Mouse (Mus musculus): ENCODE measurements at regions not wholly inside any gene's neighbourhood (a gene's known extent, or its start where the extent isn't known, plus 50 kb on each side); places are given as distances from the start of the nearest gene placed in this dataset.

- Histone ChIP-seq H3K4me3 (ENCODE audit: low read length) (no peak overlapping the region), H3K36me3 (ENCODE audit: control insufficient read depth, insufficient read depth, low read length) (no peaks in the 10 kb centered on the region), H3K27ac (ENCODE audit: low read length) (no peak overlapping the region), H3K9me3 (ENCODE audit: control insufficient read depth, low read length) (no peaks in the 10 kb centered on the region), H3K27me3 (replicated peaks; ENCODE audit: control insufficient read depth, insufficient read depth, low read length) (no peaks in the 10 kb centered on the region), H3K4me1 (ENCODE audit: control insufficient read depth, insufficient read depth, low read length) (peaks cover 3% of the 10 kb centered on the region; the same call in 1 of the 2 replicates), H3K4me2 (ENCODE audit: low read depth, low read length) (no peak overlapping the region), H3K9ac (ENCODE audit: low read depth, low read length) (no peak overlapping the region)
- WGBS: 27% methylated on average over 6 of the region's 6 CpGs
- no peak for ATAC-seq
Observed at GRCm38 (mm10) chr5:75467916-75468315, 106.8 kb upstream of the Kit start.

- Histone ChIP-seq H3K27me3 (replicated peaks; ENCODE audit: control insufficient read depth, insufficient read depth, low read length) (no peaks in the 10 kb centered on the region), H3K9ac (ENCODE audit: low read depth, low read length) (no peak overlapping the region), H3K36me3 (ENCODE audit: control insufficient read depth, insufficient read depth, low read length) (no peaks in the 10 kb centered on the region), H3K9me3 (ENCODE audit: control insufficient read depth, low read length) (no peaks in the 10 kb centered on the region), H3K4me1 (ENCODE audit: control insufficient read depth, insufficient read depth, low read length) (peaks cover 3% of the 10 kb centered on the region; the same call in 1 of the 2 replicates), H3K4me3 (ENCODE audit: low read length) (no peak overlapping the region), H3K4me2 (ENCODE audit: low read depth, low read length) (no peak overlapping the region), H3K27ac (ENCODE audit: low read length) (no peak overlapping the region)
- ATAC-seq: no peak
- 92% methylated on average over 8 of the region's 8 CpGs for WGBS
Observed at GRCm38 (mm10) chr5:75471010-75471409, 103.7 kb upstream of the Kit start.

- Histone ChIP-seq H3K4me3 (ENCODE audit: low read length) (no peak overlapping the region), H3K36me3 (ENCODE audit: control insufficient read depth, insufficient read depth, low read length) (no peaks in the 10 kb centered on the region), H3K27ac (ENCODE audit: low read length) (no peak overlapping the region), H3K4me2 (ENCODE audit: low read depth, low read length) (no peak overlapping the region), H3K9me3 (ENCODE audit: control insufficient read depth, low read length) (no peaks in the 10 kb centered on the region), H3K27me3 (replicated peaks; ENCODE audit: control insufficient read depth, insufficient read depth, low read length) (no peaks in the 10 kb centered on the region), H3K4me1 (ENCODE audit: control insufficient read depth, insufficient read depth, low read length) (peaks cover 3% of the 10 kb centered on the region; the same call in 1 of the 2 replicates), H3K9ac (ENCODE audit: low read depth, low read length) (no peak overlapping the region)
- ATAC-seq: no peak
- 38% methylated on average over 3 of the region's 3 CpGs for WGBS
Observed at GRCm38 (mm10) chr5:75472484-75472883, 102.2 kb upstream of the Kit start.

GRCm38 (mm10) chr5:75475414-75475813, 99.3 kb upstream of the Kit start:
- no peak for ATAC-seq
- Histone ChIP-seq H3K9ac (ENCODE audit: low read depth, low read length) (no peak overlapping the region), H3K9me3 (ENCODE audit: control insufficient read depth, low read length) (no peaks in the 10 kb centered on the region), H3K27me3 (replicated peaks; ENCODE audit: control insufficient read depth, insufficient read depth, low read length) (no peaks in the 10 kb centered on the region), H3K27ac (ENCODE audit: low read length) (no peak overlapping the region), H3K36me3 (ENCODE audit: control insufficient read depth, insufficient read depth, low read length) (no peaks in the 10 kb centered on the region), H3K4me1 (ENCODE audit: control insufficient read depth, insufficient read depth, low read length) (peaks cover 11% of the 10 kb centered on the region), H3K4me3 (ENCODE audit: low read length) (no peak overlapping the region), H3K4me2 (ENCODE audit: low read depth, low read length) (no peak overlapping the region)
- WGBS: 66% methylated on average over 4 of the region's 4 CpGs

- ATAC-seq: peak; percentile 62
- Histone ChIP-seq H3K4me2 (ENCODE audit: low read depth, low read length) (no peak overlapping the region), H3K27ac (ENCODE audit: low read length) (no peak overlapping the region), H3K4me1 (ENCODE audit: control insufficient read depth, insufficient read depth, low read length) (peaks cover 11% of the 10 kb centered on the region), H3K27me3 (replicated peaks; ENCODE audit: control insufficient read depth, insufficient read depth, low read length) (no peaks in the 10 kb centered on the region), H3K9ac (ENCODE audit: low read depth, low read length) (no peak overlapping the region), H3K4me3 (ENCODE audit: low read length) (no peak overlapping the region), H3K36me3 (ENCODE audit: control insufficient read depth, insufficient read depth, low read length) (no peaks in the 10 kb centered on the region), H3K9me3 (ENCODE audit: control insufficient read depth, low read length) (no peaks in the 10 kb centered on the region)
- 9% methylated on average over 1 of the region's 1 CpGs for WGBS
Observed at GRCm38 (mm10) chr5:75478499-75478898, 96.2 kb upstream of the Kit start.

GRCm38 (mm10) chr5:75479149-75479548, 95.6 kb upstream of the Kit start:
- Histone ChIP-seq H3K27me3 (replicated peaks; ENCODE audit: control insufficient read depth, insufficient read depth, low read length) (no peaks in the 10 kb centered on the region), H3K9ac (ENCODE audit: low read depth, low read length) (no peak overlapping the region), H3K36me3 (ENCODE audit: control insufficient read depth, insufficient read depth, low read length) (no peaks in the 10 kb centered on the region), H3K27ac (ENCODE audit: low read length) (no peak overlapping the region), H3K4me1 (ENCODE audit: control insufficient read depth, insufficient read depth, low read length) (peaks cover 11% of the 10 kb centered on the region), H3K4me2 (ENCODE audit: low read depth, low read length) (no peak overlapping the region), H3K9me3 (ENCODE audit: control insufficient read depth, low read length) (no peaks in the 10 kb centered on the region), H3K4me3 (ENCODE audit: low read length) (no peak overlapping the region)
- peak; percentile 50; the same call in 1 of the 2 replicates for ATAC-seq
- WGBS: 46% methylated on average over 11 of the region's 11 CpGs

- H3K4me3 ChIP-seq (ENCODE audit: low read length): no peak overlapping the region
- no peaks in the 10 kb centered on the region for H3K27me3 ChIP-seq (replicated peaks; ENCODE audit: control insufficient read depth, insufficient read depth, low read length)
- peaks cover 11% of the 10 kb centered on the region for H3K4me1 ChIP-seq (ENCODE audit: control insufficient read depth, insufficient read depth, low read length)
- no peak overlapping the region for H3K9ac ChIP-seq (ENCODE audit: low read depth, low read length)
- H3K27ac ChIP-seq (ENCODE audit: low read length): no peak overlapping the region
- ATAC-seq: no peak
- no peaks in the 10 kb centered on the region for H3K36me3 ChIP-seq (ENCODE audit: control insufficient read depth, insufficient read depth, low read length)
- H3K4me2 ChIP-seq (ENCODE audit: low read depth, low read length): no peak overlapping the region
- WGBS: 66% methylated on average over 7 of the region's 7 CpGs
- no peaks in the 10 kb centered on the region for H3K9me3 ChIP-seq (ENCODE audit: control insufficient read depth, low read length)
Observed at GRCm38 (mm10) chr5:75481595-75481994, 93.1 kb upstream of the Kit start.

GRCm38 (mm10) chr5:75484330-75484729, 90.4 kb upstream of the Kit start:
- WGBS: 87% methylated on average over 7 of the region's 7 CpGs
- no peak overlapping the region for H3K27ac ChIP-seq (ENCODE audit: low read length)
- H3K9ac ChIP-seq (ENCODE audit: low read depth, low read length): no peak overlapping the region
- no peak overlapping the region for H3K4me2 ChIP-seq (ENCODE audit: low read depth, low read length)
- peaks cover 7% of the 10 kb centered on the region; the same call in 1 of the 2 replicates for H3K4me1 ChIP-seq (ENCODE audit: control insufficient read depth, insufficient read depth, low read length)
- H3K36me3 ChIP-seq (ENCODE audit: control insufficient read depth, insufficient read depth, low read length): no peaks in the 10 kb centered on the region
- H3K9me3 ChIP-seq (ENCODE audit: control insufficient read depth, low read length): no peaks in the 10 kb centered on the region
- no peaks in the 10 kb centered on the region for H3K27me3 ChIP-seq (replicated peaks; ENCODE audit: control insufficient read depth, insufficient read depth, low read length)
- no peak overlapping the region for H3K4me3 ChIP-seq (ENCODE audit: low read length)
- ATAC-seq: no peak

GRCm38 (mm10) chr5:75490806-75491205, 83.9 kb upstream of the Kit start:
- H3K9ac ChIP-seq (ENCODE audit: low read depth, low read length): no peak overlapping the region
- no peak overlapping the region for H3K4me2 ChIP-seq (ENCODE audit: low read depth, low read length)
- H3K4me1 ChIP-seq (ENCODE audit: control insufficient read depth, insufficient read depth, low read length): no peaks in the 10 kb centered on the region
- no peak for ATAC-seq
- no peak overlapping the region for H3K27ac ChIP-seq (ENCODE audit: low read length)
- WGBS: 78% methylated on average over 9 of the region's 9 CpGs
- H3K9me3 ChIP-seq (ENCODE audit: control insufficient read depth, low read length): no peaks in the 10 kb centered on the region
- no peak overlapping the region for H3K4me3 ChIP-seq (ENCODE audit: low read length)
- H3K36me3 ChIP-seq (ENCODE audit: control insufficient read depth, insufficient read depth, low read length): no peaks in the 10 kb centered on the region
- no peaks in the 10 kb centered on the region for H3K27me3 ChIP-seq (replicated peaks; ENCODE audit: control insufficient read depth, insufficient read depth, low read length)

- Histone ChIP-seq H3K4me2 (ENCODE audit: low read depth, low read length) (no peak overlapping the region), H3K9ac (ENCODE audit: low read depth, low read length) (no peak overlapping the region), H3K27ac (ENCODE audit: low read length) (no peak overlapping the region), H3K9me3 (ENCODE audit: control insufficient read depth, low read length) (no peaks in the 10 kb centered on the region), H3K4me1 (ENCODE audit: control insufficient read depth, insufficient read depth, low read length) (no peaks in the 10 kb centered on the region), H3K36me3 (ENCODE audit: control insufficient read depth, insufficient read depth, low read length) (no peaks in the 10 kb centered on the region), H3K27me3 (replicated peaks; ENCODE audit: control insufficient read depth, insufficient read depth, low read length) (no peaks in the 10 kb centered on the region), H3K4me3 (ENCODE audit: low read length) (no peak overlapping the region)
- WGBS: 76% methylated on average over 10 of the region's 10 CpGs
- ATAC-seq: no peak
Observed at GRCm38 (mm10) chr5:75494143-75494542, 80.6 kb upstream of the Kit start.

Data from intestine, embryonic 16.5 days (tissue).